Mouse (Mus musculus) monocyte, adult 59 days (primary cell): ENCODE results near the gene Gsap. TPM values are rescaled to one million over a fixed set of nuclear protein-coding genes. Genes with fewer than 3 reads are reported as not detected.

Experiments
- total RNA-seq, 2 experiments: library from RNA; stranded (reverse); gene quantifications; one replicate each; pipeline ENCODE4 v1.2.4; 2023

The Gsap gene
- 100 to 1,000 TPM; 157 to 163 TPM for total RNA-seq

GRCm38 (mm10) chr5:21185764-21186685 is at the start of gene Gsap:
Gene Gsap, plus strand, starts transcription at chr5:21186255.

Other genes starting within 250 kb of the Gsap start
- gene Rsbn1l, start 229.9 kb upstream of the Gsap start, total RNA-seq: 10 to 100 TPM; 36.7 to 38.9 TPM
- gene Ptpn12, start 130.3 kb upstream of the Gsap start, total RNA-seq: 100 to 1,000 TPM; 133 to 136 TPM
- gene Fgl2, start 186.4 kb downstream of the Gsap start, total RNA-seq: 10 to 100 TPM; 35.1 to 52.4 TPM
- gene Ccdc146, start 238.4 kb downstream of the Gsap start, total RNA-seq: not detected
- gene Fam185a, start 238.7 kb downstream of the Gsap start, total RNA-seq: 1 to 10 TPM; 1.9 to 2.5 TPM